In genomic region chr6:136998181-136998580, GRCm38 (mm10) we compare ENCODE assay signal across 30 mouse cellular contexts. TPM values are rescaled to one million over a fixed set of nuclear protein-coding genes. Genes with fewer than 3 reads are reported as not detected.
DNase-seq lines count a peak whose midpoint lies in the region; TF ChIP-seq lines count a peak whose summit lies in the region.
"Had no signal": no experiment of that assay in that cellular context is flagged by ENCODE, and none has a peak within 500 bp of the region (broad histone marks: within the 10 kb centered on the region; RNA-seq: fewer than 3 reads in every experiment).

No protein-coding gene starts in this region.

- no peak overlapping the region for H3K4me3 ChIP-seq in olfactory bulb, adult 2 months (ENCODE audit: insufficient read depth, low read depth, low read length)
- H3K4me3 ChIP-seq: erythroblast, embryonic 14.5 days; gastrocnemius, adult 2 months; heart, adult 2 months; heart, embryonic 12.5 days; hindbrain, embryonic 10.5 days; kidney, embryonic 15.5 days; limb, embryonic 12.5 days; liver, embryonic 15.5 days; midbrain, embryonic 10.5 days; midbrain, embryonic 15.5 days; neural tube, embryonic 15.5 days had no signal

- no peak for TF ChIP-seq CTCF in olfactory bulb, adult 2 months (IDR thresholded peaks at IDR 0.05; ENCODE audit: insufficient read depth, low read depth, low read length)

- intact Hi-C loops in heart, postnatal 14 days (cut with DNase I), result loop anchor here (5.0 kb wide), 1 partner anchor 169 kb away; no protein-coding TSS in a partner anchor

- 34% methylated on average over 7 of the region's 7 CpGs for WGBS in olfactory bulb, adult 2 months

- H3K4me1 ChIP-seq in olfactory bulb, adult 2 months (ENCODE audit: control insufficient read depth, insufficient read depth, low read length), result peaks cover 27% of the 10 kb centered on the region
- H3K4me1 ChIP-seq: hindbrain, embryonic 10.5 days; liver, embryonic 15.5 days; midbrain, embryonic 10.5 days; neural tube, embryonic 15.5 days had no signal

- DNase-seq in layer of hippocampus, adult 11-12 months (ENCODE audit: low spot score), result peak; percentile 55
- no peak for DNase-seq in layer of hippocampus, postnatal 10 days (ENCODE audit: low spot score in 2 of 2)
- peak; percentile 55 for DNase-seq in right cerebral cortex, adult 18-20 months
- DNase-seq in right cerebral cortex, postnatal 10 days (ENCODE audit: low spot score in 2 of 2), result no peak
- DNase-seq in layer of hippocampus, postnatal 14 days (ENCODE audit: low spot score in 2 of 2), result peak; percentile 26 to 51
- DNase-seq in cerebellum, postnatal 10 days, result no peak
- no peak for DNase-seq in heart, postnatal 14 days
- DNase-seq: adrenal gland, postnatal 10 days; cerebellum, adult 11-12 months; cerebellum, postnatal 14 days; forebrain, postnatal 0 days; gastrocnemius, adult 2 months; gastrocnemius, postnatal 36 days; heart, adult 2 months; kidney, adult 18-20 months; kidney, postnatal 25 days; lung, embryonic 14.5 days; lung, postnatal 14 days; thymus, adult 2 months; thymus, postnatal 36 days had no signal

- no peak for TF ChIP-seq POLR2A in olfactory bulb, adult 2 months (IDR thresholded peaks at IDR 0.05; ENCODE audit: insufficient read depth, low read depth, low read length)

- peak overlapping the region; percentile 94 for H3K27ac ChIP-seq in olfactory bulb, adult 2 months (ENCODE audit: insufficient read depth, low read depth, low read length)
- H3K27ac ChIP-seq: gastrocnemius, adult 2 months; heart, adult 2 months; hindbrain, embryonic 10.5 days; kidney, embryonic 15.5 days; limb, embryonic 12.5 days; liver, embryonic 15.5 days; midbrain, embryonic 10.5 days; midbrain, embryonic 15.5 days; neural tube, embryonic 15.5 days had no signal

RNA-seq across cellular contexts. Expression of gene Arhgdib, which starts 56.5 kb away (rescaled TPM):
- 10 to 100 TPM; 17.4 to 18.4 TPM for total RNA-seq in layer of hippocampus, postnatal 10 days (2021)
- total RNA-seq in layer of hippocampus, postnatal 14 days (2021), result 10 to 100 TPM; 12.4 to 12.6 TPM
- polyA plus RNA-seq in olfactory bulb, adult 2 months (2012; ENCODE audit: insufficient read depth, insufficient read length, low replicate concordance, missing spikeins), result 393 TPM in 1 of 2 replicates, not detected in the other
- total RNA-seq in heart, postnatal 14 days (2021), result 10 to 100 TPM; 36.9 to 45.4 TPM

Comparison
In these comparisons a context has a peak if more than half of its experiments do, and no peak if none do; other contexts are left out.
1. DNase-seq: peak in layer of hippocampus, adult 11-12 months (single experiment), right cerebral cortex, adult 18-20 months (single experiment) and layer of hippocampus, postnatal 14 days (2 of 2); none in layer of hippocampus, postnatal 10 days (0 of 2), right cerebral cortex, postnatal 10 days (0 of 2), cerebellum, postnatal 10 days (0 of 2) and heart, postnatal 14 days (0 of 2).